Mouse (Mus musculus) lung, embryonic 15.5 days (tissue): ENCODE data around the gene Hsd3b4. TPM values are rescaled to one million over a fixed set of nuclear protein-coding genes. Genes with fewer than 3 reads are reported as not detected.
"Not testable (repeated sequence)": the region's sequence is repeated elsewhere in the genome, so short reads cannot be mapped to it uniquely, and the experiment has no call there.

Experiments
- ATAC-seq: fragments of 200-750 bp; cut with Nextera tagmentation; 2 replicates; pipeline ENCODE4 v1.8.0; 2017; ENCODE audit warnings: moderate number of reproducible peaks, borderline replicate concordance; ENCODE audit not compliant: low FRiP score, low TSS enrichment; ENCODE audit errors: extremely low read depth
- H3K27ac ChIP-seq: fragments of 300-500 bp; sonication (generic); 2 replicates; pipeline ENCODE4 v1.5.1; 2015; ENCODE audit warnings: moderate library complexity, mild to moderate bottlenecking, inconsistent platforms
- H3K27me3 ChIP-seq: fragments of 300-500 bp; sonication (generic); 2 replicates; pipeline ENCODE4 v1.6.1; 2015; ENCODE audit warnings: inconsistent platforms
- H3K36me3 ChIP-seq: fragments of 300-500 bp; sonication (generic); 2 replicates; pipeline ENCODE4 v1.6.1; 2015; ENCODE audit warnings: inconsistent platforms
- H3K4me1 ChIP-seq: fragments of 300-500 bp; sonication (generic); 2 replicates; pipeline ENCODE4 v1.6.1; 2015; ENCODE audit warnings: inconsistent platforms
- H3K4me2 ChIP-seq: fragments of 300-500 bp; sonication (generic); 2 replicates; pipeline ENCODE4 v1.6.1; 2015; ENCODE audit warnings: inconsistent platforms, mild to moderate bottlenecking, moderate library complexity
- H3K4me3 ChIP-seq: fragments of 300-500 bp; sonication (generic); 2 replicates; pipeline ENCODE4 v1.5.1; 2015; ENCODE audit warnings: mild to moderate bottlenecking, inconsistent platforms
- H3K9ac ChIP-seq: fragments of 300-500 bp; sonication (generic); 2 replicates; pipeline ENCODE4 v1.6.1; 2015; ENCODE audit warnings: inconsistent platforms
- H3K9me3 ChIP-seq: fragments of 300-500 bp; sonication (generic); 2 replicates; pipeline ENCODE4 v1.6.1; 2016; ENCODE audit warnings: inconsistent platforms
- WGBS: fragments of 180-500 bp; shearing (Covaris S2); methylation state at CpG from one replicate; pipeline ENCODE4 v1.1.7; 2015; 5-methylcytosine and 5-hydroxymethylcytosine counted together
- polyA plus RNA-seq: library from polyadenylated mRNA; unstranded; fragments of >200 nt; fragmentation: Nextera tagmentation; extraction: Ambion mirVana; gene quantifications from 2 replicates; pipeline ENCODE4 v1.2.1, GENCODE M21; 2015

Gene Hsd3b4
- 0.11 TPM in 1 of 2 replicates, not detected in the other for polyA plus RNA-seq

DNA sequence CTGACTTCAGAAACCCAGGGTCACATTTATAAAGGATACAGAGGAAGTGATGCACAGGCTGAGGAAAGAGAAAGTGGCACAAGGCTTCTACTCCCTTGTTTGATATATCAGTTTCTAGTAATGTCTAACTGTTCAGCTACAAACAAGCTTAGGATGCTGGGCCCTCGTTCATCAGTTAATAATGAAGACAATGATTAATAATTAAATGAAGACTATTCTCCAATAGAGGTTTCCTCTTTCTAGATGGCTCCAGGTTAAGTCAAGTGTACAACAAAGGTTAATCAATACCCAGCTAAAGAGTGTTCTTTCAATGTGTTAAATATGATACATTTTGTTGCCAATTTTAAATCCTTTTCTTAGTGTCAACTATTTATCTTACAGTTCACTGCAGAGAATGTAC lies at the start of gene Hsd3b4:
Gene Hsd3b4, minus strand, starts transcription at position 101 of the 400 bp plus-strand sequence.
- not testable (repeated sequence) for H3K9me3 ChIP-seq, ATAC-seq, H3K36me3 ChIP-seq, H3K4me2 ChIP-seq, H3K4me1 ChIP-seq, H3K27me3 ChIP-seq, H3K4me3 ChIP-seq, H3K27ac ChIP-seq, H3K9ac ChIP-seq
- no CpG with 5 or more reads among the region's 1 CpGs for WGBS

DNA sequence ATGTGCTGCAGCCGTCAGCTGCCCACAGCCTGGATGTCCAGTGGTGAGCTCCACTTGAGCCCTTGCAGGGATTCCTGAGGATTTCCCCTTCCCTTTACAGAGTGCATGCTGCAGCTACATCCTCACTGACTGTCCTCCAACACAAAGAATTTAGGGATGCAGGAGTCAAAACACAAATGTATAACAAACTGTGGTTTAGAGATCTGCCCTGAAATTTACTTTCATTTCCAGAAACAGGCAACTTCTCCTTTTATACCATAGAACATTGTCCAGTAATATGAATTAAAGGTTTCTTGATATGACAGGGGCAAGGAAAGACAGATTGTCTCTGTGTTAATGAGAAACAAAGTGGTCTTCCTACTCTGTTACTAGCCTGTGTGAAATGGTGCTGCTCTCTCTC lies 40.5 kb upstream of the Hsd3b4 start:
- not testable (repeated sequence) for H3K4me3 ChIP-seq, ATAC-seq, H3K4me1 ChIP-seq, H3K9me3 ChIP-seq, H3K9ac ChIP-seq, H3K27me3 ChIP-seq, H3K27ac ChIP-seq, H3K36me3 ChIP-seq, H3K4me2 ChIP-seq
- WGBS, result no CpG with 5 or more reads among the region's 1 CpGs

DNA sequence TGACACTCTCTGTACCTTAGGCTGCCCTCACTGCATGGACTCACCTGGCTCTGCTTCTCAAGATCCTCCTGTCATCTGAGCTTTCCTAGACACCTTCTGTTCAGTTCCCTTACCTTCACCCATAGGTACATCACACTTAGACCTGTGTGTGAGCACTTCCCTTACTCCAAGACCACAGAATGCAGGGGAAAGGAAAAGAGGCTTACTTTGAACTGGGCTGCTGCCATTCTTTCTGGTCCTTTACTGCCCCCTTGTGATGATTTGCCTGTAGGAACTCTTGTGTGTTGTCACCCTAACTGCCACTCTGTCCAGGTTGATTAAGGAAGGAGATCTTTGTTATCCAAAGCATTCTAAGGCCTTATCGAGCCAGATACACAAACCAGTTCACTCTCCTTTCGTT lies 39.9 kb upstream of the Hsd3b4 start:
- H3K4me2 ChIP-seq, H3K27ac ChIP-seq, H3K27me3 ChIP-seq, H3K9ac ChIP-seq, H3K4me3 ChIP-seq, ATAC-seq, H3K4me1 ChIP-seq, H3K36me3 ChIP-seq, H3K9me3 ChIP-seq: not testable (repeated sequence)
- no CpG with 5 or more reads among the region's 2 CpGs for WGBS

DNA sequence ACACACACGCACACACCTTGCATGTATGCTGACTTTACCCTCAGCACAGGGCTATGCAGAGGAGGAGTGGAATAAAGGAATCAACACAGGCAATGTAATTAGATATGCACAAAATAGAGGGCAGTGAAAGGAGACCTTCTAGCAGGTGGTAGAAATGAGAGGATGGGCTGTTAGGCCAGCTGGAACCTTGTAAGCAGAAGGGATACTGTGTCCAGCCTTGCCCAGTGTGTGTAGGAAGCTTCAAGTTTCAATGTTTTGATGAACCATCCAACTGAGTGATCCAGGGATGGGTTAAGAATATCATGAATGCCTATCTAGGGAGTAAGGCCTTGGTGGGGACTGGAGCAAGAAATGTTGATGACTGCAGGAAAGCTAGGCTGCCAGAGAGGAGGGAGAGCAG lies 38.2 kb upstream of the Hsd3b4 start:
- H3K9ac ChIP-seq, H3K4me2 ChIP-seq, H3K4me3 ChIP-seq, H3K27ac ChIP-seq, ATAC-seq, H3K27me3 ChIP-seq, H3K9me3 ChIP-seq, H3K4me1 ChIP-seq, H3K36me3 ChIP-seq: not testable (repeated sequence)
- WGBS, result no CpG with 5 or more reads among the region's 1 CpGs

DNA sequence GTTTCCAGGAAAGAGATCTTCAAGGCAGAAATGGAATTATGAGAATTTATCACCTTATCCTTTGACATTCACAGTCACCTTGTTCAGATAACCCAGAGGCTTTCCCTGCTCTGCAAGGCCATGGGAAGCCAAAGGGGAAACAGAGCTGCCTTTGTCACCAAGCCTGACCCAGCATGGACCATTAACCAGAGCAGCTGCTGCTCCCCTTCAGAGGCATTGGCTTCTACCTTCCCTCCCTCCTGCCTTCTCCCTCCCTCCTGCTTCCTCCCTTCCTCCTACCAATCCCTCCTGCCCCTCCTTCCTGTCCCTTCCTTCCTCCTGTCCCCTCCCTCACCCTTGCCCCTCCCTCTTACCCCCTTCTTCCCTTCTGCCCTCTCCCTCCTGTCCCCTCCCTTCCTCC lies 37.3 kb upstream of the Hsd3b4 start:
- not testable (repeated sequence) for H3K36me3 ChIP-seq, H3K27ac ChIP-seq, H3K4me1 ChIP-seq, H3K27me3 ChIP-seq, H3K4me2 ChIP-seq, H3K9ac ChIP-seq, ATAC-seq, H3K4me3 ChIP-seq, H3K9me3 ChIP-seq

DNA sequence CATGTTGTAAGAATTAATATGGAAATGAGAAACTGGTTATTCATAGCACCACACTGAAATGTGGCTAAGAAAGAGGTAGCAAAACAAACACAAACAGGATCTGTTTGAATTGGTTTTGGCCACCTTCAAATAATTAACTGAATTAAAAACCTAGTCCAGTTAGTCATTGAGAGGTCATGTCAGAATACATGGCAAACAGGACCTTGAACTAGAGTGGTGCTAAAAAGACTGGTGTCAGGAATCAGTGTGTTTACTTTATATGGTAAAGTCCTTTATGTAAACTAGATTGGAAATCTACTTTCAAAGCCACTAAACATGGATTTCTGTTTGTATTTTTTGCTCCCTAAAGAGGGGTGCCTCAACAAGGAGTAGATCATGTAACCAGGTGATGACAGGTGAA lies 14.7 kb upstream of the Hsd3b4 start:
- H3K36me3 ChIP-seq, H3K4me2 ChIP-seq, H3K9ac ChIP-seq, H3K27me3 ChIP-seq, H3K4me3 ChIP-seq, H3K9me3 ChIP-seq, ATAC-seq, H3K27ac ChIP-seq, H3K4me1 ChIP-seq: not testable (repeated sequence)

DNA sequence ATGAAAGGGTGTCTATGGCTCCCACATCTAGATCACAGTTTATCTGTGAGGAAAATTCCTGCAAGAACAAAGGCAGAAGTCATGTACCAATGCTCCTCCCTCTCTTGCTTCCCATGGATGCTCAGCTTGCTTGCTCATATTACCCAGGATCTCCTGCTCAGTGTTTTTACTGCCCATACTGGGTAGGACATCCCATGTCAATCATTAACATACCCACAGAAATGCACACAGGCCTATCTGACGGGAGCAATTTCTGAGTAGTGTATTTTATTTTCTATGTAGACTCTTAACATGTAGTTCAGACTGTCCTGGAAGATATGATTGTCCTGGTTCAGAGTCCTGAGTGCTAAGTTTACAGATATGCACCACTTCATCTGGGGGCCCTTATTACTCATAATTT lies 14.2 kb upstream of the Hsd3b4 start:
- H3K27me3 ChIP-seq, ATAC-seq, H3K4me1 ChIP-seq, H3K36me3 ChIP-seq, H3K4me2 ChIP-seq, H3K9me3 ChIP-seq, H3K27ac ChIP-seq, H3K4me3 ChIP-seq, H3K9ac ChIP-seq: not testable (repeated sequence)
- WGBS, result no CpG with 5 or more reads among the region's 1 CpGs

DNA sequence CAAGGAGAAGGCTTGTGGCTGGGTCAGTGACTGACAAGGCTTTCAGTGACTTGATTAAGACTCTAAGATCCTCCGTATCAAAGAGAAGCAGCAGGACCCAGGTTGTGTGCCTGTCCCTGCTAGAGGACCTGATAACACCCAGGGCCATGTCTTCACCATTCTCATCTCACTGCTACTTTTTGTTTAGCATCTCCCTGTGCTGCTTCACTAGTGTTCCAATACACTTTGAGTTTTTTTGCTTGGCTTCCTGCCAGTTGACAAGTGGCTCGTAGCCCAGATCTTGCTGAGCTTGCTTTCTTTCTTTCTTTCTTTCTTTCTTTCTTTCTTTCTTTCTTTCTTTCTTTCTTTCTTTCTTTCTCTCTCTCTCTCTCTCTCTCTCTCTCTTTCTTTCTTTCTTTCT lies 12.5 kb upstream of the Hsd3b4 start:
- H3K4me1 ChIP-seq, H3K27me3 ChIP-seq, H3K36me3 ChIP-seq, H3K4me2 ChIP-seq, H3K27ac ChIP-seq, ATAC-seq, H3K9me3 ChIP-seq, H3K4me3 ChIP-seq, H3K9ac ChIP-seq: not testable (repeated sequence)
- WGBS, result 14% methylated on average over 1 of the region's 2 CpGs

DNA sequence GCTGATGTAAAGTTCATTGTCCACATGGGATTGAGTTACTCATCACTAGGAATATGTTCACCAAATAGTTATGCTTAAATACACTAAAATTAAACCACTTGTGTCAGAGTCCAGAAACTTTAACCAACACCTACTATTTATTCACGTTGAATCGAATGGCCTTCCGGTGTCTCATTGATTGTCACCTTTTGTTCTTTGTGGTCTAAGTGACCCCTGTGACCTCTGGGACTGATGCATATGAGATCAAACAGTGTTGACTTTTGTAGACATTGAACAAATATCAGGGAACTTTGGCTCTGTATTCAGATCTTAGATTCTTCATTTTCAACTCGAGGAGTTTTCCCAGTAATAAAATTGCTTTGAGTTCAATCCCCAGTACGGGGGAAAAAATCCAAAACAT lies 3.1 kb downstream of the Hsd3b4 start:
- not testable (repeated sequence) for H3K9ac ChIP-seq, ATAC-seq, H3K4me2 ChIP-seq, H3K4me3 ChIP-seq, H3K27ac ChIP-seq, H3K4me1 ChIP-seq, H3K36me3 ChIP-seq, H3K27me3 ChIP-seq, H3K9me3 ChIP-seq
- WGBS, result no CpG with 5 or more reads among the region's 5 CpGs

DNA sequence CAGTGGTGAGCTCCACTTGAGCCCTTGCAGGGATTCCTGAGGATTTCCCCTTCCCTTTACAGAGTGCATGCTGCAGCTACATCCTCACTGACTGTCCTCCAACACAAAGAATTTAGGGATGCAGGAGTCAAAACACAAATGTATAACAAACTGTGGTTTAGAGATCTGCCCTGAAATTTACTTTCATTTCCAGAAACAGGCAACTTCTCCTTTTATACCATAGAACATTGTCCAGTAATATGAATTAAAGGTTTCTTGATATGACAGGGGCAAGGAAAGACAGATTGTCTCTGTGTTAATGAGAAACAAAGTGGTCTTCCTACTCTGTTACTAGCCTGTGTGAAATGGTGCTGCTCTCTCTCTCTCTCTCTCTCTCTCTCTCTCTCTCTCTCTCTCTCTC lies 12.9 kb downstream of the Hsd3b4 start:
- H3K4me1 ChIP-seq, H3K9ac ChIP-seq, H3K36me3 ChIP-seq, H3K9me3 ChIP-seq, H3K27ac ChIP-seq, H3K4me2 ChIP-seq, H3K4me3 ChIP-seq, H3K27me3 ChIP-seq, ATAC-seq: not testable (repeated sequence)

DNA sequence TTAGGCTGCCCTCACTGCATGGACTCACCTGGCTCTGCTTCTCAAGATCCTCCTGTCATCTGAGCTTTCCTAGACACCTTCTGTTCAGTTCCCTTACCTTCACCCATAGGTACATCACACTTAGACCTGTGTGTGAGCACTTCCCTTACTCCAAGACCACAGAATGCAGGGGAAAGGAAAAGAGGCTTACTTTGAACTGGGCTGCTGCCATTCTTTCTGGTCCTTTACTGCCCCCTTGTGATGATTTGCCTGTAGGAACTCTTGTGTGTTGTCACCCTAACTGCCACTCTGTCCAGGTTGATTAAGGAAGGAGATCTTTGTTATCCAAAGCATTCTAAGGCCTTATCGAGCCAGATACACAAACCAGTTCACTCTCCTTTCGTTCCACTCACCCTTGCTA lies 13.6 kb downstream of the Hsd3b4 start:
- H3K36me3 ChIP-seq, ATAC-seq, H3K9me3 ChIP-seq, H3K9ac ChIP-seq, H3K4me2 ChIP-seq, H3K4me1 ChIP-seq, H3K27me3 ChIP-seq, H3K4me3 ChIP-seq, H3K27ac ChIP-seq: not testable (repeated sequence)
- WGBS, result no CpG with 5 or more reads among the region's 2 CpGs

DNA sequence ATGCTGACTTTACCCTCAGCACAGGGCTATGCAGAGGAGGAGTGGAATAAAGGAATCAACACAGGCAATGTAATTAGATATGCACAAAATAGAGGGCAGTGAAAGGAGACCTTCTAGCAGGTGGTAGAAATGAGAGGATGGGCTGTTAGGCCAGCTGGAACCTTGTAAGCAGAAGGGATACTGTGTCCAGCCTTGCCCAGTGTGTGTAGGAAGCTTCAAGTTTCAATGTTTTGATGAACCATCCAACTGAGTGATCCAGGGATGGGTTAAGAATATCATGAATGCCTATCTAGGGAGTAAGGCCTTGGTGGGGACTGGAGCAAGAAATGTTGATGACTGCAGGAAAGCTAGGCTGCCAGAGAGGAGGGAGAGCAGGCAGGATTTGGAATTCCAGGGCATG lies 15.3 kb downstream of the Hsd3b4 start:
- not testable (repeated sequence) for H3K4me1 ChIP-seq, H3K9me3 ChIP-seq, H3K9ac ChIP-seq, H3K36me3 ChIP-seq, H3K27ac ChIP-seq, H3K27me3 ChIP-seq, ATAC-seq, H3K4me2 ChIP-seq, H3K4me3 ChIP-seq

DNA sequence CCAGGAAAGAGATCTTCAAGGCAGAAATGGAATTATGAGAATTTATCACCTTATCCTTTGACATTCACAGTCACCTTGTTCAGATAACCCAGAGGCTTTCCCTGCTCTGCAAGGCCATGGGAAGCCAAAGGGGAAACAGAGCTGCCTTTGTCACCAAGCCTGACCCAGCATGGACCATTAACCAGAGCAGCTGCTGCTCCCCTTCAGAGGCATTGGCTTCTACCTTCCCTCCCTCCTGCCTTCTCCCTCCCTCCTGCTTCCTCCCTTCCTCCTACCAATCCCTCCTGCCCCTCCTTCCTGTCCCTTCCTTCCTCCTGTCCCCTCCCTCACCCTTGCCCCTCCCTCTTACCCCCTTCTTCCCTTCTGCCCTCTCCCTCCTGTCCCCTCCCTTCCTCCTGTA lies 16.1 kb downstream of the Hsd3b4 start:
- not testable (repeated sequence) for H3K36me3 ChIP-seq, H3K27me3 ChIP-seq, H3K4me3 ChIP-seq, H3K4me2 ChIP-seq, H3K9me3 ChIP-seq, H3K27ac ChIP-seq, H3K9ac ChIP-seq, ATAC-seq, H3K4me1 ChIP-seq

DNA sequence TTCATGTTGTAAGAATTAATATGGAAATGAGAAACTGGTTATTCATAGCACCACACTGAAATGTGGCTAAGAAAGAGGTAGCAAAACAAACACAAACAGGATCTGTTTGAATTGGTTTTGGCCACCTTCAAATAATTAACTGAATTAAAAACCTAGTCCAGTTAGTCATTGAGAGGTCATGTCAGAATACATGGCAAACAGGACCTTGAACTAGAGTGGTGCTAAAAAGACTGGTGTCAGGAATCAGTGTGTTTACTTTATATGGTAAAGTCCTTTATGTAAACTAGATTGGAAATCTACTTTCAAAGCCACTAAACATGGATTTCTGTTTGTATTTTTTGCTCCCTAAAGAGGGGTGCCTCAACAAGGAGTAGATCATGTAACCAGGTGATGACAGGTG lies 38.8 kb downstream of the Hsd3b4 start:
- not testable (repeated sequence) for H3K36me3 ChIP-seq, H3K9ac ChIP-seq, H3K4me3 ChIP-seq, H3K27me3 ChIP-seq, ATAC-seq, H3K27ac ChIP-seq, H3K4me2 ChIP-seq, H3K9me3 ChIP-seq, H3K4me1 ChIP-seq
